Mouse (Mus musculus) bone marrow, adult 2 months (tissue): ENCODE data around the gene Cdk8.

Experiments
- CTCF ChIP-seq: fragments of 200-500 bp; IDR thresholded peaks from 2 replicates; pipeline ENCODE4 v1.5.1; 2011; ENCODE audit warnings: low read length, control low read depth; ENCODE audit not compliant: control insufficient read depth, insufficient read depth
- POLR2A ChIP-seq: fragments of 200-500 bp; IDR thresholded peaks from 2 replicates; pipeline ENCODE4 v1.6.1; 2011; ENCODE audit warnings: low read depth, mild to moderate bottlenecking, control low read depth, low read length, borderline replicate concordance; ENCODE audit not compliant: control insufficient read depth

DNA sequence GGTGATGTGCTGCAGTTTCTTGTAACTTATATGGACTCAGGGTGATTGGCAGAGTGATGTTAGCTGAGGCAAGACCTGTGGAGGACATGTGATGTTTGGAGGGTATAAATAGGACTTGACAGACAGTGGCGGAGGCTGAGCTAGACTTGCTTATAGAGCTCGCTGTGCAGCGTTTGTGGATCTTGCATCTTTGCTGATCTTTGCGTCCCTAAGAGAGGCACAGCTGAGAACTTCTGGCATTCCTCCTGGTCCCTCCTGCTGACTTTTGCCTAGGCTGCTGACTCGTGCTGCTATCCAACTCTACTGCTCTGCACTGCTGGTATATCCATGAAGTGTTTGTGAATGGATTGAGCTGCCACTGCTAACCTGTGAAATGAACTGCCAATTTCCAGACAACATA is 22.6 kb downstream of the Cdk8 start:
- TF ChIP-seq POLR2A (no peak), CTCF (no peak)
